Mouse (Mus musculus) midbrain, embryonic 14.5 days (tissue): ENCODE results near the gene Myo6. TPM values are rescaled to one million over a fixed set of nuclear protein-coding genes. Genes with fewer than 3 reads are reported as not detected.

Experiments
- ATAC-seq: fragments of 200-750 bp; cut with Nextera tagmentation; 2 replicates; pipeline ENCODE4 v1.8.0; 2017; ENCODE audit warnings: moderate number of reproducible peaks, moderate library complexity; ENCODE audit not compliant: low FRiP score, low TSS enrichment
- DNase-seq: peaks from one replicate; pipeline ENCODE4 v3.0.0-alpha.2; 2015
- H3K27ac ChIP-seq: fragments of 300-500 bp; sonication (generic); replicated peaks from 2 replicates; pipeline ENCODE4 v1.5.1; 2014; ENCODE audit warnings: mild to moderate bottlenecking, low read depth, low read length, moderate library complexity
- H3K27me3 ChIP-seq: fragments of 300-500 bp; sonication (generic); 2 replicates; pipeline ENCODE4 v1.6.1; 2014; ENCODE audit warnings: low read length, control low read depth, mixed read lengths; ENCODE audit not compliant: control insufficient read depth, insufficient read depth
- H3K36me3 ChIP-seq: fragments of 300-500 bp; sonication (generic); 2 replicates; pipeline ENCODE4 v1.6.1; 2014; ENCODE audit warnings: low read length, control low read depth; ENCODE audit not compliant: control insufficient read depth, insufficient read depth
- H3K4me1 ChIP-seq: fragments of 300-500 bp; sonication (generic); 2 replicates; pipeline ENCODE4 v1.6.1; 2014; ENCODE audit warnings: mild to moderate bottlenecking, antibody characterized with exemption, low read length, control low read depth; ENCODE audit not compliant: control insufficient read depth, insufficient read depth
- H3K4me2 ChIP-seq: fragments of 300-500 bp; sonication (generic); 2 replicates; pipeline ENCODE4 v1.6.1; 2014; ENCODE audit warnings: mild to moderate bottlenecking, low read length, moderate library complexity
- H3K4me3 ChIP-seq: fragments of 300-500 bp; sonication (generic); replicated peaks from 2 replicates; pipeline ENCODE4 v1.5.1; 2014; ENCODE audit warnings: low read depth, low read length
- H3K9ac ChIP-seq: fragments of 300-500 bp; sonication (generic); replicated peaks from 2 replicates; pipeline ENCODE4 v1.6.1; 2014; ENCODE audit warnings: mild to moderate bottlenecking, low read length, moderate library complexity
- H3K9me3 ChIP-seq: fragments of 300-500 bp; sonication (generic); 2 replicates; pipeline ENCODE4 v1.6.1; 2016; ENCODE audit warnings: low read length, control low read depth, mixed read lengths; ENCODE audit not compliant: control insufficient read depth
- WGBS: fragments of 180-500 bp; shearing (Covaris S2); extraction: QIAGEN DNeasy Blood & Tissue Kit; methylation state at CpG from one replicate; pipeline ENCODE4 v1.1.7; 2014; 5-methylcytosine and 5-hydroxymethylcytosine counted together
- polyA plus RNA-seq: library from polyadenylated mRNA; unstranded; fragments of >200 nt; fragmentation: Nextera tagmentation; extraction: Ambion mirVana; gene quantifications from 2 replicates; pipeline ENCODE4 v1.2.1, GENCODE M21; 2014

The Myo6 gene
- polyA plus RNA-seq, 1 experiment from 2014 or later, result 21.7 TPM

- no peaks in the 10 kb centered on the region for H3K27me3 ChIP-seq
- H3K4me2 ChIP-seq, result no peak overlapping the region
- 91% methylated on average over 7 of the region's 7 CpGs for WGBS
- ATAC-seq (no peak), DNase-seq (no peak)
- no peak overlapping the region for H3K9ac ChIP-seq
- no peak overlapping the region for H3K4me3 ChIP-seq
- no peak overlapping the region for H3K27ac ChIP-seq
- no peaks in the 10 kb centered on the region for H3K4me1 ChIP-seq
- no peaks in the 10 kb centered on the region for H3K9me3 ChIP-seq
- H3K36me3 ChIP-seq, result no peaks in the 10 kb centered on the region
Measured at GRCm38 (mm10) chr9:80266086-80266485, 101.3 kb downstream of the Myo6 start.

GRCm38 (mm10) chr9:80266507-80266906, 101.7 kb downstream of the Myo6 start:
- Histone ChIP-seq H3K36me3 (no peaks in the 10 kb centered on the region), H3K9me3 (no peaks in the 10 kb centered on the region), H3K4me1 (no peaks in the 10 kb centered on the region), H3K27ac (no peak overlapping the region), H3K4me3 (no peak overlapping the region), H3K4me2 (no peak overlapping the region), H3K27me3 (no peaks in the 10 kb centered on the region), H3K9ac (no peak overlapping the region)
- ATAC-seq, result no peak
- WGBS, result 90% methylated on average over 7 of the region's 7 CpGs
- DNase-seq, result no peak

GRCm38 (mm10) chr9:80269596-80269995, 104.8 kb downstream of the Myo6 start:
- Histone ChIP-seq H3K36me3 (no peaks in the 10 kb centered on the region), H3K9ac (no peak overlapping the region), H3K4me3 (no peak overlapping the region), H3K9me3 (no peaks in the 10 kb centered on the region), H3K4me1 (no peaks in the 10 kb centered on the region), H3K4me2 (no peak overlapping the region), H3K27ac (no peak overlapping the region), H3K27me3 (no peaks in the 10 kb centered on the region)
- ATAC-seq, result no peak
- no peak for DNase-seq
- 71% methylated on average over 8 of the region's 8 CpGs for WGBS

DNA sequence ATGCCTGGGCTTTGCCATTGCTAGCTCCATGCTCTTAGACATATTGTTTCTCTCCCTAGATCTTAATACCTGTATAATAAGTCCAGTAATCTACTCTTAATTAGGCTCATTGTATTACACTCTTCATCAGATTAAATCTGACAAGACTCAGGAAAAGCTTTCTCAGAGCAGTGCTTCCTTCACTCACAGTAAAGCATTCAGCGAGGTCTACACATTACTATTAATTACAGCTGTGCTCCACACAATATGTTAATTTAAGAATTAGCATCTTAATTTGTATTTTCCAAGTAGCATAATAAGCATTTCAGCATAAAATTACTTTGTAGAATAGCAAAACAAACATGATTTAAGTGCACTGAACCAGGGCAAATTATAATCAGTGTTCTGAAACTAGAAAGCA, 108.1 kb downstream of the Myo6 start:
- Histone ChIP-seq H3K36me3 (no peaks in the 10 kb centered on the region), H3K27me3 (no peaks in the 10 kb centered on the region), H3K27ac (no peak overlapping the region), H3K4me1 (no peaks in the 10 kb centered on the region), H3K4me3 (no peak overlapping the region), H3K9ac (no peak overlapping the region), H3K9me3 (no peaks in the 10 kb centered on the region), H3K4me2 (no peak overlapping the region)
- ATAC-seq, result peak; percentile 55; the same call in 1 of the 2 replicates
- DNase-seq, result peak; percentile 8
- WGBS, result 46% methylated on average over 1 of the region's 1 CpGs

GRCm38 (mm10) chr9:80275053-80275771, 110.4 kb downstream of the Myo6 start:
- Histone ChIP-seq H3K27me3 (no peaks in the 10 kb centered on the region), H3K4me2 (no peak overlapping the region), H3K9ac (no peak overlapping the region), H3K4me3 (no peak overlapping the region), H3K27ac (no peak overlapping the region), H3K36me3 (no peaks in the 10 kb centered on the region), H3K9me3 (no peaks in the 10 kb centered on the region), H3K4me1 (no peaks in the 10 kb centered on the region)
- WGBS, result 87% methylated on average over 8 of the region's 8 CpGs
- ATAC-seq, result no peak
- DNase-seq, result no peak

GRCm38 (mm10) chr9:80275772-80276134, 110.9 kb downstream of the Myo6 start:
- Histone ChIP-seq H3K4me1 (no peaks in the 10 kb centered on the region), H3K4me2 (no peak overlapping the region), H3K4me3 (no peak overlapping the region), H3K27me3 (no peaks in the 10 kb centered on the region), H3K27ac (no peak overlapping the region), H3K36me3 (no peaks in the 10 kb centered on the region), H3K9ac (no peak overlapping the region), H3K9me3 (no peaks in the 10 kb centered on the region)
- no peak for ATAC-seq
- DNase-seq, result no peak
- WGBS, result 91% methylated on average over 1 of the region's 1 CpGs

DNA sequence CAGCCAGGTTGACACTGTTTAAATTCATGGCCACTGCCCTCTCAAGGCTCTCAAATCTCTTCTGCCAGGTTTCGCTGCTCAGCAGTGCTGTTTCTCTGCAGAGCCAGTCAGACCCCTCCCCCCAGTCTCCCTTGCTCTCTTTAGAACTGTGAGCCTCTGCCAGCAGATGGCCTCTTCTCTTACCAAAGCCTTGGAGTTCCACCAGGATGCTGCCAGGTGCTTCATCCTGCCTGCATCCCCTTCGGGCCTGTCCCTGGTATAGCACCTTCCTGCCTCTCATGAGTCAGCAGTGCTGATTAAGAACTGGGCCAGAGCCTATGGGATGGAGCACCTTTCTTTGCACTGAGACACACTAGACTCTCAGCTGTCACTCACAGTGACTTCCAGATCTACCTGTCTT, 112.3 kb downstream of the Myo6 start:
- Histone ChIP-seq H3K27ac (no peak overlapping the region), H3K9ac (no peak overlapping the region), H3K9me3 (no peaks in the 10 kb centered on the region), H3K36me3 (no peaks in the 10 kb centered on the region), H3K4me2 (no peak overlapping the region), H3K4me1 (no peaks in the 10 kb centered on the region), H3K27me3 (no peaks in the 10 kb centered on the region), H3K4me3 (no peak overlapping the region)
- ATAC-seq (no peak), DNase-seq (no peak)
- WGBS, result 56% methylated on average over 2 of the region's 2 CpGs

DNA sequence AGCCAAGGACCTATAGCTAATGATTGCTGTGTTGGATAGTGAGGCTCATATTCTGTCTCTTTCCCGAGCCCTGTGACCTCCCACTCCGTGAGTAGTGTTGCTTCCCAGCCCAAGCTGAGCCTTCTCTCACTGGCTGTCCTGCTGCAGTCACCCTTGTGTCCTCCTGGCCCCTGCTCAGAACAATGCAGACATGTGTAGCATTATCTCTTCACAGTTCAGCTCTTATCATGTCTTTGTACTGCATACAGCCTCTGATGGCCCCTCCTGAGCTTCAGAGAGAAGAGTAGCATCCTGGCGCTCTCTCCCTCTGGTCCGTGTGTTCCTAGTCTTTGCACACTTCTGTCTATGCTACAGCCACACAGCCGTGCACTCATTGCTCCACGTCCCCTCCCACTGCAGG, 112.9 kb downstream of the Myo6 start:
- no peaks in the 10 kb centered on the region for H3K36me3 ChIP-seq
- no peak overlapping the region for H3K9ac ChIP-seq
- no peaks in the 10 kb centered on the region for H3K27me3 ChIP-seq
- ATAC-seq, result no peak
- no peaks in the 10 kb centered on the region for H3K9me3 ChIP-seq
- DNase-seq, result no peak
- no peak overlapping the region for H3K4me3 ChIP-seq
- no peaks in the 10 kb centered on the region for H3K4me1 ChIP-seq
- H3K4me2 ChIP-seq, result no peak overlapping the region
- 67% methylated on average over 6 of the region's 6 CpGs for WGBS
- no peak overlapping the region for H3K27ac ChIP-seq

DNA sequence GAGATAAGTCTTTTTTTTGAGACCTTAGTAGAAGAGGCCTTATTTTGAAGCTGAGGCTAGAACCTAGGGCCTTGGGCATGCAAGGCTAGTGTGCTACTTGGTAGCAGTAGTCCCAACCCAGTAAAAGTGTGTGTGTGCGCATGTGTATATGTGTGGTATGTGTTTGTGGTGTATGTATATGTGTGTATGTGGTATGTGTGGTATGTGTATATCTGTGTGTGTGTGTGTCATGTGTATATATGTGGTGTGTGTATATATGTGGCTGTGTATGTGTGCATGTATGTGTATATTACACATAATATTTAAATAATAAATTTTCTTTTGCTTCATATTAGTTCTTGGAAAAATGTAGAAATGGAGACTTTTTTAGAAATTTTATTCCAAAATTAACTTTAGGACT, 115.9 kb downstream of the Myo6 start:
- Histone ChIP-seq H3K4me1 (no peaks in the 10 kb centered on the region), H3K4me3 (no peak overlapping the region), H3K27ac (no peak overlapping the region), H3K36me3 (no peaks in the 10 kb centered on the region), H3K4me2 (no peak overlapping the region), H3K27me3 (no peaks in the 10 kb centered on the region), H3K9me3 (no peaks in the 10 kb centered on the region), H3K9ac (no peak overlapping the region)
- no peak for ATAC-seq
- 100% methylated on average over 1 of the region's 1 CpGs for WGBS
- DNase-seq, result no peak
